Mouse (Mus musculus) embryonic fibroblast, embryonic 13.5 days (primary cell): Measurements from ENCODE around the gene Rbm33.

Experiments
- CTCF ChIP-seq: IDR thresholded peaks from 2 replicates; pipeline ENCODE4 v1.5.1; 2011; ENCODE audit warnings: mild to moderate bottlenecking, control low read depth, low read length, moderate library complexity, borderline replicate concordance; ENCODE audit not compliant: insufficient read depth
- POLR2A ChIP-seq: IDR thresholded peaks from 2 replicates; pipeline ENCODE4 v1.6.1; 2011; ENCODE audit warnings: low read depth, mild to moderate bottlenecking, control low read depth, low read length, moderate library complexity

DNA sequence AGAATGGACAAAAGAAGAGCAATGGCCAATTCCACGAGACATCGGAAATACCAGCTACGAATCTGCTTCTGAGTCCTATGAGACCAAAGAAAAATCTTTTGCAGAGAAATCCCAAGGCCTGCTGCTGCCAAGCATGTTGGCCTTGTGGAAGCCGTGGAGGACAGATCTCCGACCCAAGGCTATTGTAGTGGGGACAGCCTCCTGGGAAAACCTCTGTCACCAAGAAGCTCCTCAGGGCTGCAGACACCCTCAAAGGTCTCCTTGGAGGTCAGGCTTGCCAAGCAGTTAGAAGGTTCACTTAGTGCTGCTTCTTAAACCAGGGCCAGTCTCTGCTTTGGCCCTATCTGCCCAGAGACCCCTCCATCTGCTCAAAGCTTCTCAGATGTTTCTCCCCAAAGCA lies 138.8 kb downstream of the Rbm33 start:
- no peak for TF ChIP-seq CTCF
- no peak for TF ChIP-seq POLR2A
